ENCODE assay signal across 10 mouse cellular contexts in genomic region chr2:163349411-163349810, GRCm38 (mm10). TPM values are rescaled to one million over a fixed set of nuclear protein-coding genes. Genes with fewer than 3 reads are reported as not detected.
DNase-seq lines count a peak whose midpoint lies in the region; ATAC-seq and TF ChIP-seq lines count a peak whose summit lies in the region.
"Had no signal": no experiment of that assay in that cellular context is flagged by ENCODE, and none has a peak within 500 bp of the region (broad histone marks: within the 10 kb centered on the region; RNA-seq: fewer than 3 reads in every experiment).

No protein-coding gene starts in this region.

- no peak overlapping the region for H3K27ac ChIP-seq in forebrain, postnatal 0 days (ENCODE audit: low read depth, low read length)
- no peak overlapping the region for H3K27ac ChIP-seq in forebrain, embryonic 12.5 days

- WGBS in forebrain, postnatal 0 days: 44% methylated on average over 9 of the region's 9 CpGs
- 74% methylated on average over 9 of the region's 9 CpGs for WGBS in forebrain, embryonic 12.5 days

- H3K27me3 ChIP-seq in forebrain, postnatal 0 days (ENCODE audit: insufficient read depth, low read length): no peaks in the 10 kb centered on the region; the same call in 1 of the 2 replicates
- peaks cover 7% of the 10 kb centered on the region; the same call in 1 of the 2 replicates for H3K27me3 ChIP-seq in forebrain, embryonic 12.5 days

- intact Hi-C loops in left cerebral cortex, postnatal 14 days (cut with DNase I): no loop called here
- intact Hi-C loops in left cerebral cortex, postnatal 4 days (cut with DNase I): no loop called here

- peak; percentile 81 for DNase-seq in forebrain, postnatal 0 days
- peak; percentile 54 to 65 for DNase-seq in left cerebral cortex, postnatal 14 days (ENCODE audit: low spot score in 2 of 2)
- no peak for DNase-seq in left cerebral cortex, postnatal 4 days
- peak; percentile 67 for DNase-seq in brain, embryonic 14.5 days (ENCODE audit: low read depth)
- peak; percentile 33 for DNase-seq in lung, postnatal 14 days
- no peak for DNase-seq in cerebellum, adult 8-10 months

- H3K4me1 ChIP-seq in forebrain, postnatal 0 days (ENCODE audit: insufficient read depth): peaks cover 4% of the 10 kb centered on the region; the same call in 1 of the 2 replicates
- no peaks in the 10 kb centered on the region for H3K4me1 ChIP-seq in forebrain, embryonic 12.5 days

- no peak for TF ChIP-seq POLR2A in brain, embryonic 14.5 days (IDR thresholded peaks at IDR 0.05; ENCODE audit: borderline replicate concordance, extremely low read depth, insufficient read depth, insufficient read length, poor library complexity, severe bottlenecking)

- no peaks in the 10 kb centered on the region for H3K9me3 ChIP-seq in forebrain, postnatal 0 days (ENCODE audit: low read length)
- no peaks in the 10 kb centered on the region for H3K9me3 ChIP-seq in forebrain, embryonic 12.5 days

- no peak overlapping the region for H3K4me2 ChIP-seq in forebrain, postnatal 0 days (ENCODE audit: low read depth)
- H3K4me2 ChIP-seq in forebrain, embryonic 12.5 days: no peak overlapping the region

- no peak overlapping the region for H3K4me3 ChIP-seq in forebrain, postnatal 0 days (ENCODE audit: low read depth, low read length)
- H3K4me3 ChIP-seq in forebrain, embryonic 12.5 days (replicated peaks): no peak overlapping the region

- peak; percentile 84 for ATAC-seq in forebrain, postnatal 0 days
- ATAC-seq in forebrain, embryonic 12.5 days (ENCODE audit: low FRiP score): no peak
- ATAC-seq in activated CD4-positive, CD25-positive, alpha-beta regulatory T cell, adult 4 months: no peak
- ATAC-seq: midbrain, embryonic 16.5 days had no signal

- no peak overlapping the region for H3K9ac ChIP-seq in forebrain, postnatal 0 days
- no peak overlapping the region for H3K9ac ChIP-seq in forebrain, embryonic 12.5 days

- H3K36me3 ChIP-seq in forebrain, postnatal 0 days (ENCODE audit: insufficient read depth): no peaks in the 10 kb centered on the region
- no peaks in the 10 kb centered on the region for H3K36me3 ChIP-seq in forebrain, embryonic 12.5 days (replicated peaks)

- TF ChIP-seq CTCF in forebrain, postnatal 0 days (IDR thresholded peaks at IDR 0.05; ENCODE audit: low read depth): no peak
- no peak for TF ChIP-seq CTCF in brain, embryonic 14.5 days (IDR thresholded peaks at IDR 0.05; ENCODE audit: borderline replicate concordance, extremely low read depth, insufficient read depth, insufficient read length)

RNA-seq across cellular contexts. Expression of gene Jph2, which starts 48.4 kb away (rescaled TPM):
- 0.69 and 1.9 TPM in 2 replicates for total RNA-seq in forebrain, postnatal 0 days (2014; rRNA removed)
- 0.40 and 0.82 TPM in 2 replicates for polyA plus RNA-seq in forebrain, postnatal 0 days (2015; fragmentation: Nextera tagmentation; extraction: Ambion mirVana)
- 0.18 and 0.24 TPM in 2 replicates for polyA plus RNA-seq in forebrain, embryonic 12.5 days (2016; fragmentation: Nextera tagmentation; extraction: Ambion mirVana)
- under 1 TPM; 0.51 to 0.72 TPM for total RNA-seq in left cerebral cortex, postnatal 14 days (2021)
- total RNA-seq in left cerebral cortex, postnatal 4 days (2021): under 1 TPM; 0.54 to 0.74 TPM
- polyA plus RNA-seq in brain, embryonic 14.5 days (2012; rRNA removed): 0.66 and 1.0 TPM in 2 replicates
- not detected for polyA plus RNA-seq in activated CD4-positive, CD25-positive, alpha-beta regulatory T cell, adult 4 months (2017; shearing (Covaris generic))
- total RNA-seq: hematopoietic stem cell, adult 5-6 weeks had no signal

Comparison
In these comparisons a context has a peak if more than half of its experiments do, and no peak if none do; other contexts are left out.
1. DNase-seq: peak in forebrain, postnatal 0 days (single experiment), left cerebral cortex, postnatal 14 days (2 of 2), brain, embryonic 14.5 days (single experiment) and lung, postnatal 14 days (single experiment); none in left cerebral cortex, postnatal 4 days (single experiment) and cerebellum, adult 8-10 months (single experiment).